Mouse (Mus musculus): Measurements from ENCODE around the gene Ldlrad2. TPM values are rescaled to one million over a fixed set of nuclear protein-coding genes. Genes with fewer than 3 reads are reported as not detected.
"Not testable (repeated sequence)": the region's sequence is repeated elsewhere in the genome, so short reads cannot be mapped to it uniquely, and the experiment has no call there.

The Ldlrad2 gene
- polyA plus RNA-seq, 1 experiment from 2014 or later: 0.34 TPM

DNA sequence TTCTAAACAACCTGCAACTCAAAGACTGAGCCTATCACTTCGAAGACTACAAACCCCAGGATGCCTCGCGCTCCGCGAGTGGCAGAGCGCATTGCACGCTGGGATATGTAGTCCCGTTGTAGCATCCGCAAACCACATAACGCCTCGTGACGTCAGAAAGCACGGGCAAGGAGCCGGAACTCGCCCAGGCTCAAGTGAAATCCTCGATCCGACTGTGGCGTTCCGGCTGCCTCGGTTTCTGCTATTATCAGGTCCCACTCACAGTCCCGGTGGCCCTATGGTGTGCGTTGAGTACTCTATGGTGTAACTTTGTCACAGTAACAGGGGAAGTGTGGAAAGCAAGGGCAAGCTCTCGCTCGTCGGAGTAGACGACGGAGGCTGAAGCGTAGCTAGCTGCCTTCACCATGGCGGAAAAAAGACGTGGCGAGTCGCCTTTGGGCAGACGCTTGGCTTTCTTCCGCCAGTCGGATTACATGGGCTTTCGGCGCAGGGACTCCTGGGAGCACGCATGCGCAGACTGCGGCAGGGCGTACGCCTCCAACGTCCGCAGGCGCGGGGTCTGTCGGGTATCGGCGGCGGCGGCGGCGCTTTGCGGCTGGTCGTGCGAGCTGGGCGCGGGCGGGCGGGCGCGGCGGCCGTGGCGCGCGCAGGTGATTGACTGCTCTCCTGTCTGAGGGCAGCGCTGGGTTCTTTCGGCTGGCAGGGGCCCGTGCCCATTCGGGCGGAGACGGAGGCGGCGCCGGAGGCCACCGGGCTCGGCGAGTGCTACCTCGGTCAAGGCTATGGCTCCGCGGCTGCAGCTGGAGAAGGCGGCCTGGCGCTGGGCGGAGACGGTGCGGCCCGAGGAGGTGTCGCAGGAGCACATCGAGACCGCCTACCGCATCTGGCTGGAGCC, 19.5 kb upstream of the Ldlrad2 start, which contains the start of gene Usp48:
Usp48 (plus strand) TSS at position 155 of the 895 bp plus-strand sequence.
- ATAC-seq (replicated peaks; ENCODE audit: insufficient number of reproducible peaks, insufficient read depth, low FRiP score, low read depth): peak; percentile 94
- Histone ChIP-seq H3K9me3 (replicated peaks) (no peaks in the 10 kb centered on the region), H3K4me3 (peak within 1 kb of the TSS; percentile 99), H3K4me1 (replicated peaks) (peaks cover 23% of the 10 kb centered on the region), H3K9ac (peak within 1 kb of the TSS; percentile 96), H3K27me3 (no peaks in the 10 kb centered on the region), H3K36me3 (no peaks in the 10 kb centered on the region), H3K4me2 (peak within 1 kb of the TSS; percentile 80), H3K27ac (peak within 1 kb of the TSS; percentile 100)
- under 1% methylated on average over 92 of the region's 92 CpGs for WGBS

DNA sequence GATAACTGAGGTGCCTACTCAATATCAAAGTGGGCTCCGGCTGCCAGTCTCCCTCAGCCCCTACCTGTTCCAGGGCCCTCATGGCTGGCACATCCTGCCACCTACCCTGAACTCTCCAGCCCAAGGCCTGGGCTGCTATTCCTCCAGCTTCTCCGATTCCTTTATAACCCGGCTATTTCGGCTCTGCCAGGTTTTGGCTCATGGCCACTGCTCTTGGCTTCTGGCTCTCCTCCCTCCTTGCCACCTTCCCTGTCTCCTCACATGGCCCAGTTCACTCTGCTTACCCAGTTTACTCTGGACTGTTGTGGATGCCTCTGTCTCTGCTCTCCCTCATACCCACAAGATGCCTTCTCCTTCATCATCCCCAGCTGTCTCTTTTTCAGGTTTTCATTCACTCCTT, 16.6 kb upstream of the Ldlrad2 start:
- no peak overlapping the region for H3K4me2 ChIP-seq
- H3K36me3 ChIP-seq: no peaks in the 10 kb centered on the region
- peaks cover 13% of the 10 kb centered on the region for H3K4me1 ChIP-seq (replicated peaks)
- ATAC-seq (replicated peaks; ENCODE audit: insufficient number of reproducible peaks, insufficient read depth, low FRiP score, low read depth): no peak
- no peak overlapping the region for H3K4me3 ChIP-seq
- H3K27me3 ChIP-seq: no peaks in the 10 kb centered on the region
- H3K9ac ChIP-seq: no peak overlapping the region
- no peak overlapping the region for H3K27ac ChIP-seq
- 81% methylated on average over 4 of the region's 4 CpGs for WGBS
- H3K9me3 ChIP-seq (replicated peaks): no peaks in the 10 kb centered on the region

DNA sequence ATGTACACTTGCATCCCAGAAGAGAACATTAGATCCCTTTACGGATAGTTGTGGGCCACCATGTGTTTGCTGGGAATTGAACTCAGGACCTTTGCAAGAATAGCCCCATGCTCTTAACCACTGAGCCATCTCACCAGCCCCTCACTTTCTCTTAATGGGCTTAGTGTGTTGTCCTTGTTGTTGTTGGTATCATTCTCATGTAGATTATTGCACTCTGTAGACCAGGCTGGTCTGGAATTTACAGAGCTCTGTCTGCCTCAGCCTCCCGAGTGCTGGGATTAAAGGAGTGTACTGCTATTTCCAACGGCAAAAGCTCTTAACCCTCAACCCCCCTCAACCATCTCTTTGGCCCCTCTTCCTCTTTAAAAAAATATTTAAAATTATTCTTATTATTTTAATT, 15.2 kb upstream of the Ldlrad2 start:
- Histone ChIP-seq H3K4me1 (replicated peaks) (no peaks in the 10 kb centered on the region), H3K27ac (no peak overlapping the region)
- 74% methylated on average over 3 of the region's 3 CpGs for WGBS

DNA sequence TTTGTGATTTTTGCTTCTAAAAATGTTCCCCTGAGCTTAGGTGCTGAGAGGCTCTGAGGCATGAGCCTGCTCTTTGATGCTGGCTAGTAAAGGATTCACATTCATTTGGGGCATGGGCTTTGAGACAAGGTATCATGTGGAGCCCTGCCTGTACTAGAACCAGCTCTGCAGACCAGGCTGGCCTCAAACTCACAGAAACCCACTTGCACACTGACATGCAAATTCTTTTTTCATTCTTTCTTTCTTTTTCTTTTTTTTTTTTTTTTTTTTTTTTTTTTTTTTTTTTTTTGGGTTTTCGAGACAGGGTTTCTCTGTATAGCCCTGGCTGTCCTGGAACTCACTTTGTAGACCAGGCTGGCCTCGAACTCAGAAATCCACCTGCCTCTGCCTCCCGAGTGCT, 14.7 kb upstream of the Ldlrad2 start:
- not testable (repeated sequence) for H3K9me3 ChIP-seq (replicated peaks); H3K9ac ChIP-seq; H3K27ac ChIP-seq; H3K27me3 ChIP-seq; ATAC-seq (replicated peaks; ENCODE audit: insufficient number of reproducible peaks, insufficient read depth, low FRiP score, low read depth); H3K36me3 ChIP-seq; H3K4me1 ChIP-seq (replicated peaks); H3K4me3 ChIP-seq; H3K4me2 ChIP-seq
- WGBS: 74% methylated on average over 2 of the region's 3 CpGs

More for the DNA sequence above, 15.2 kb upstream of the Ldlrad2 start:
- Histone ChIP-seq H3K36me3 (no peaks in the 10 kb centered on the region), H3K27me3 (no peaks in the 10 kb centered on the region), H3K9me3 (replicated peaks) (no peaks in the 10 kb centered on the region), H3K4me3 (no peak overlapping the region), H3K9ac (no peak overlapping the region), H3K4me2 (no peak overlapping the region)
- no peak for ATAC-seq (replicated peaks; ENCODE audit: insufficient number of reproducible peaks, insufficient read depth, low FRiP score, low read depth)

DNA sequence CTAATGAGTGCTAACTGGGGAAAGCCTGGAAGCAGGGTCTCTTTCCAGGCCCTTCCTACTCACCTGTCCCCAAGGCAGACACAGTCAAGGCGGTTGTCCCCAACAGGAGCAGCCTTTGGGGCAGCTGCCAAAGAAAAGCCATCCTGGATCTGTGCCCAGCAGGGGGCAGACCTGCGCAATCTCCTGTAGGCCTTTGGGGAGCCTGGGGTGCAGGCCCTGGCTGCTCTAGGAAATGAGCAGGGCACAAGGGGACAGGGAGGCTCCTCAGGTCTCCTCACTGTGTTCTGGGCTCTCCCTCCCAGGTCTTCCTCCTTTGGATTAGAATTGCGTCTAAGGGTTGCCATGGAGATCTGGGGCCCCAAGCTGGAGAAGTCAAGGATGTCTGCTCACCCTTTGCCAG, 7.4 kb upstream of the Ldlrad2 start:
- ATAC-seq (replicated peaks; ENCODE audit: insufficient number of reproducible peaks, insufficient read depth, low FRiP score, low read depth): no peak
- H3K4me3 ChIP-seq: no peak overlapping the region
- H3K9me3 ChIP-seq (replicated peaks): no peaks in the 10 kb centered on the region
- H3K4me2 ChIP-seq: no peak overlapping the region
- no peak overlapping the region for H3K9ac ChIP-seq
- H3K36me3 ChIP-seq: no peaks in the 10 kb centered on the region
- peaks cover 26% of the 10 kb centered on the region for H3K27me3 ChIP-seq
- WGBS: 51% methylated on average over 3 of the region's 3 CpGs
- peaks cover 7% of the 10 kb centered on the region for H3K4me1 ChIP-seq (replicated peaks)
- no peak overlapping the region for H3K27ac ChIP-seq

DNA sequence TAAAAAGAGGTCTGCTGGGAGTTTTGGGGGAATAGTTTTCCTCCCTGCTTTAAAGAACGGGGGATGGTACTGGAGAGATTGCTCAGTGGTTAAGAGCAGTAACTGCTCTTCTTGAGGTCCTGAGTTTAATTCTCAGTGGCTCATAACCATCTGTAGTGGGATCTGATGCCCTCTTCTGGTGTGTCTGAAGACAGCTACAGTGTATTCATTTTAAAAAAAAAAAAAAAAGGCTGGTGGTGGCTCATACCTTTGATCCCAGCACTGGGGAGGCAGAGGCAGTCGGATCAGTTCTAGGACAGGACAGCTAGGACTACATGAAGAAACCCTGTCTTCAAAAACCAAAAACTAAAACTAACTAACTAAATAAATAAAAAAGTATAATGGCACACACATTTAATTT, 5.9 kb upstream of the Ldlrad2 start:
- 65% methylated on average over 2 of the region's 2 CpGs for WGBS
- ATAC-seq (replicated peaks; ENCODE audit: insufficient number of reproducible peaks, insufficient read depth, low FRiP score, low read depth): no peak
- Histone ChIP-seq H3K27me3 (peaks cover 26% of the 10 kb centered on the region), H3K4me1 (replicated peaks) (peaks cover 7% of the 10 kb centered on the region), H3K36me3 (no peaks in the 10 kb centered on the region), H3K9me3 (replicated peaks) (no peaks in the 10 kb centered on the region), H3K27ac (no peak overlapping the region), H3K4me2 (no peak overlapping the region), H3K4me3 (no peak overlapping the region), H3K9ac (no peak overlapping the region)

DNA sequence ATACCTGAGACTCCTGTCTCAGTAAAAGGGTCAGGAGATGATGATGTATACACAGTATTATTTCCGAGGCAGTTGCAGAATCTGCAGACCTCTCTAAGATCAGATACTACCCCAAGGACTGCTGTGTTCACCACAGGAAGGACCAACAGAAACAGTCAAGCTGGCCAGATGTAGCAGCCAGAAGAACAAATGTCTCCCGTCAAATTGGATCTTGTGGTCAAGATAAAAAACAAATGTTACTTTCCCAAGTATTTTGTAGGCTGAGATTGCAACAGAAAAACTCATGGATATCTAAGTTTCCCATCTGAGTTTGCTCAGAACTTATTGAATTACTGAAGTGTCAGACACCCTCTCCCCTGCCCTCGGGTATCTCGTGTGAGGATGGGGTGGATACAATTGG, 5.4 kb upstream of the Ldlrad2 start:
- H3K9ac ChIP-seq: no peak overlapping the region
- H3K9me3 ChIP-seq (replicated peaks): no peaks in the 10 kb centered on the region
- peaks cover 7% of the 10 kb centered on the region for H3K4me1 ChIP-seq (replicated peaks)
- WGBS: 38% methylated on average over 4 of the region's 4 CpGs
- no peak overlapping the region for H3K4me2 ChIP-seq
- no peaks in the 10 kb centered on the region for H3K36me3 ChIP-seq
- H3K27me3 ChIP-seq: peaks cover 26% of the 10 kb centered on the region
- H3K4me3 ChIP-seq: no peak overlapping the region
- ATAC-seq (replicated peaks; ENCODE audit: insufficient number of reproducible peaks, insufficient read depth, low FRiP score, low read depth): no peak
- no peak overlapping the region for H3K27ac ChIP-seq

DNA sequence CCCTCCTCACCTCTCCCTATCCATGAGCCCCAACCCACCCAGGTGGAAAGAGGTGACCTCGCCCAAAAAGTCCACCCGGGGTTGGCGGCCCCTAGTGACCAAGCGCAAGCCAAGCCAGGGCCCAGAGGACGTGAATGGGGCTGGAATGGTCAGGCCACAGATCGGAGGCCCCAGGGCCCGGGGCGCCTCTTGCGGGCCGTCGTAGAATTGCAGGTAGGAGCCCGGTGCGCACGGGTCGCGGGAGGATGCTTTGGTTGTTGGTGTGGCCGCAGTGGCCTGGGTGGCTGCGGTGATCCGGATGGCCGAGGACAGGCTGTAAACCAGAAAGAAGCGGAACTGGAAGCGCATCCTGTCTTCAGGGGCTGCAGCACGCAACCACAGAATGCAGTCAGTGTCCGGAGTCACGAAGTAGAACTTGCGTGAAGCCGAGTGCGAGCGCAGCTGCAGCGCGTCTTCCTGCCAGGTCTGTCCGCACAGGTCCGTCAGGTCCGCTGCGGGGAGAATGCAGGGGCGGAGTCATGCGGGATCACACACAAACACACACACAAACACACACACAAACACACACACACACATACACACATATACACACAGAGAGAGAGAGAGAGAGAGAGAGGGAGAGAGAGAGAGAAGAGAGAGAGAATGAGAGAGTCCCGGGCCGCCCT, 3.9 kb upstream of the Ldlrad2 start:
- Histone ChIP-seq H3K4me3 (peak overlapping the region; percentile 40), H3K9ac (0 out of 2 replicates have a peak overlapping the region, but pooled peaks have one; percentile 33), H3K36me3 (no peaks in the 10 kb centered on the region), H3K4me1 (replicated peaks) (peaks cover 7% of the 10 kb centered on the region), H3K27me3 (peaks cover 26% of the 10 kb centered on the region), H3K27ac (no peak overlapping the region), H3K9me3 (replicated peaks) (no peaks in the 10 kb centered on the region), H3K4me2 (peak overlapping the region; percentile 73)
- peak; percentile 48 for ATAC-seq (replicated peaks; ENCODE audit: insufficient number of reproducible peaks, insufficient read depth, low FRiP score, low read depth)
- WGBS: 4% methylated on average over 39 of the region's 39 CpGs

DNA sequence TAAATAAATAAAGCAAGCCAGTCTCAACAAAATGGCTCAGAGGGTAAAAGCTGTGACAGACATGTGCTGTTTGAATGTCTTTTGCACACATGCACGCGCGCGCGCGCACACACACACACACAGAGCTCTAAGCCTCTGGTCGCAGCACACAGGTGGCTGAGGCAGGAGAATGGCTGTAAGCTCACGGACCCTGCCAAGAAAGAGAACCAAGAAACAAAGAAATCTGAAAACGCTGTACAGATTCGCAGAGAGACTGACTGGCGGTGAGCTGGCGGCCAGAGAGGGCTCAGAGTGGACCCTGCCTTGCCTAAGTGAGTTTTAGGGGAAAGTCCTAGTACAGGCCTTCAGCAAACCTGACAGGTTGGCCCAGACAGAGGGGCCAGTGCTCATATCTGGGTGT, 3.1 kb upstream of the Ldlrad2 start:
- Histone ChIP-seq H3K9me3 (replicated peaks) (no peaks in the 10 kb centered on the region), H3K4me1 (replicated peaks) (peaks cover 7% of the 10 kb centered on the region), H3K9ac (no peak overlapping the region), H3K27ac (no peak overlapping the region), H3K36me3 (no peaks in the 10 kb centered on the region), H3K4me2 (no peak overlapping the region), H3K27me3 (peaks cover 26% of the 10 kb centered on the region), H3K4me3 (no peak overlapping the region)
- WGBS: 95% methylated on average over 12 of the region's 12 CpGs
- ATAC-seq (replicated peaks; ENCODE audit: insufficient number of reproducible peaks, insufficient read depth, low FRiP score, low read depth): no peak

DNA sequence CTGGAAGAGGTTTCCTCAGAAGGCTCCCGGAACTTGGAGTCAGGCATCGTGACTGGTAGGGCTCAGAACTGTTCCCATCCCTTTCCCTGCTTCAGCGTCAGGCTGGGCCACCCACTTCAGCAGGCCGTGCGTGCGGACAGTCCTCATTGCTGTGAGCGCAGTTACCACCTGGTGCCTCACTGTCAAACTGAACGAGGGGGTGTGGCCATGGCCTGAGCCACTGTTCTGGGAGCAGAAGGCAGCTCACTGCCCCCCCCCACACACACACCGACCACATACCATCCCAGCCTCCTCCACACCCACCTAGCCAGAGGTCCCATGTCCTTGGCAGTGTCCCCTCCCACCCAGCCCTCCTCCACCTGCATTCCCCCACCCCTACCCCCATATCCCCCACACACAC, 4.5 kb downstream of the Ldlrad2 start:
- no peak for ATAC-seq (replicated peaks; ENCODE audit: insufficient number of reproducible peaks, insufficient read depth, low FRiP score, low read depth)
- no peak overlapping the region for H3K27ac ChIP-seq
- H3K4me3 ChIP-seq: no peak overlapping the region
- no peaks in the 10 kb centered on the region for H3K4me1 ChIP-seq (replicated peaks)
- no peaks in the 10 kb centered on the region for H3K9me3 ChIP-seq (replicated peaks)
- H3K36me3 ChIP-seq: peaks cover 62% of the 10 kb centered on the region
- no peaks in the 10 kb centered on the region for H3K27me3 ChIP-seq
- WGBS: 64% methylated on average over 9 of the region's 9 CpGs
- no peak overlapping the region for H3K4me2 ChIP-seq
- no peak overlapping the region for H3K9ac ChIP-seq

DNA sequence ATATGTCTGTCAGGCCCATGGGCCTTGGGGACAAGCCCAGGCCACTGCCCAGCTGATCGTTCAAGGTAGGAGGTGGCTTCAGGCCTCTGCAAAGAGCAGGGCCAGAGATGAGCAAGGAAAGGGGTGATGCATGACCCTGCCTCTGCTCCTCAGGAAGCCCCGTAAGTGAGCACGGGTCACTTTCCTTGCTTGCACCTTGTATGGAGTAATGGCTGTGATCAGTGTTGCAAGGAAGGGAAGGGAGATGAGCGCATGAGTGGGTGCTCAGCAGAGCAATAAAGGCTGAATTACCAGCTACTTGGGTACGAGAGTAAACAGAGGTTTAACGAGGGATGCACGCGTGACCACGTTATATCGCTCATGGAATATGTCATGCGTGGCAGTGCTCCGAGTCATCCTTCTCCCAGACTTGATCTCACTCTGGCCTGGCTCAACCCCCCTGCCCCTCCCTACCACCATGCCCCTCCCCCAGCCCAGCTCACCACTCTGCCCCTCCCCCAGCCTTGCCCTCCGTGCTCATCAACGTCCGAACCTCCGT, 17.6 kb downstream of the Ldlrad2 start:
- ATAC-seq (replicated peaks; ENCODE audit: insufficient number of reproducible peaks, insufficient read depth, low FRiP score, low read depth): no peak
- no peaks in the 10 kb centered on the region for H3K27me3 ChIP-seq
- WGBS: 89% methylated on average over 16 of the region's 16 CpGs
- no peaks in the 10 kb centered on the region for H3K9me3 ChIP-seq (replicated peaks)
- H3K4me1 ChIP-seq (replicated peaks): no peaks in the 10 kb centered on the region
- no peak overlapping the region for H3K4me2 ChIP-seq
- H3K36me3 ChIP-seq: peaks cover 87% of the 10 kb centered on the region
- H3K27ac ChIP-seq: no peak overlapping the region
- H3K4me3 ChIP-seq: no peak overlapping the region
- no peak overlapping the region for H3K9ac ChIP-seq

Measured in heart, embryonic 15.5 days (tissue).